Mouse (Mus musculus): ENCODE measurements around the gene Slc12a5. TPM values are rescaled to one million over a fixed set of nuclear protein-coding genes. Genes with fewer than 3 reads are reported as not detected.

The Slc12a5 gene
- polyA plus RNA-seq, 1 experiment from 2014 or later: 0.57 TPM

DNA sequence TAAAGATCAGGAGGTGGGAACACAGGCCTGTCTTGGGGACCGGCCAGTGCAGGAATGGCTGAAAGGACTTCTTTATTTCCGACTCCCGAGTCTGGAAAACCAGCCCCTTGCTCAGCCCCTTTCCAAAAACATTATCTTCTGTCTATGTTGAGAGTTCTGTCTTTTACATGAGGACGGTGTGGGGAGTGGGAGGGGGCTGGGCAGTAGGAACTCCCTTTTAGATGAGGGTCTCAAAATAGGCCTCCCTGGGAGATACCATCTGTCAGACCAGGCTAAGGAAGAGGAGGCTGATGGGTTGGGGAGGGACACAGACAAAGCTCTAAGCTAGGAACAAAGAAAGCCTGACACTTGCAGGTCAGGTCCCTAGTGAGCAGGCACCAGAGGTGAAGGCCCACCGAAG lies 88.4 kb downstream of the Slc12a5 start:
- DNase-seq (no peak), ATAC-seq (ENCODE audit: insufficient read depth) (no peak)
- H3K9ac ChIP-seq: no peak overlapping the region
- no peaks in the 10 kb centered on the region for H3K36me3 ChIP-seq (ENCODE audit: insufficient read depth)
- H3K4me1 ChIP-seq (ENCODE audit: insufficient read depth): no peaks in the 10 kb centered on the region
- no peak overlapping the region for H3K27ac ChIP-seq (ENCODE audit: low read depth)
- H3K4me2 ChIP-seq: no peak overlapping the region
- H3K27me3 ChIP-seq (ENCODE audit: insufficient read depth, low read length): no peaks in the 10 kb centered on the region
- TF ChIP-seq CTCF (IDR thresholded peaks at IDR 0.05; ENCODE audit: low read depth): no peak
- no peak overlapping the region for H3K4me3 ChIP-seq (ENCODE audit: low read depth, low read length)
- H3K9me3 ChIP-seq (ENCODE audit: low read depth, low read length): no peaks in the 10 kb centered on the region
- WGBS: 54% methylated on average over 5 of the region's 5 CpGs

Other genes starting within 250 kb of the Slc12a5 start
- not detected in 2 replicates for gene Spint5, start 245.5 kb upstream of the Slc12a5 start, polyA plus RNA-seq (2014; fragmentation: Nextera tagmentation; extraction: Ambion mirVana)
- 1.3 and 1.4 TPM in 2 replicates for gene Wfdc3, start 214.9 kb upstream of the Slc12a5 start, polyA plus RNA-seq (2014; fragmentation: Nextera tagmentation; extraction: Ambion mirVana)
- gene Dnttip1, start 214.8 kb upstream of the Slc12a5 start, polyA plus RNA-seq (2014; fragmentation: Nextera tagmentation; extraction: Ambion mirVana): 74.7 and 77.6 TPM in 2 replicates
- gene Ube2c, start 190.9 kb upstream of the Slc12a5 start, polyA plus RNA-seq (2014; fragmentation: Nextera tagmentation; extraction: Ambion mirVana): 586 and 619 TPM in 2 replicates
- gene Tnnc2, start 180.8 kb upstream of the Slc12a5 start, polyA plus RNA-seq (2014; fragmentation: Nextera tagmentation; extraction: Ambion mirVana): not detected in 2 replicates
- 19.1 and 21.3 TPM in 2 replicates for gene Snx21, start 175.0 kb upstream of the Slc12a5 start, polyA plus RNA-seq (2014; fragmentation: Nextera tagmentation; extraction: Ambion mirVana)
- 16.2 and 17.8 TPM in 2 replicates for gene Acot8, start 155.9 kb upstream of the Slc12a5 start, polyA plus RNA-seq (2014; fragmentation: Nextera tagmentation; extraction: Ambion mirVana)
- 6.7 and 7.0 TPM in 2 replicates for gene Zswim3, start 155.7 kb upstream of the Slc12a5 start, polyA plus RNA-seq (2014; fragmentation: Nextera tagmentation; extraction: Ambion mirVana)
- 20.8 and 21.1 TPM in 2 replicates for gene Zswim1, start 138.1 kb upstream of the Slc12a5 start, polyA plus RNA-seq (2014; fragmentation: Nextera tagmentation; extraction: Ambion mirVana)
- not detected in 2 replicates for gene Spata25, start 132.3 kb upstream of the Slc12a5 start, polyA plus RNA-seq (2014; fragmentation: Nextera tagmentation; extraction: Ambion mirVana)
- 114 and 125 TPM in 2 replicates for gene Ctsa, start 127.9 kb upstream of the Slc12a5 start, polyA plus RNA-seq (2014; fragmentation: Nextera tagmentation; extraction: Ambion mirVana)
- 6.3 and 6.6 TPM in 2 replicates for gene Neurl2, start 127.3 kb upstream of the Slc12a5 start, polyA plus RNA-seq (2014; fragmentation: Nextera tagmentation; extraction: Ambion mirVana)
- gene Pltp, start 103.1 kb upstream of the Slc12a5 start, polyA plus RNA-seq (2014; fragmentation: Nextera tagmentation; extraction: Ambion mirVana): 122 and 126 TPM in 2 replicates
- gene Pcif1, start 81.5 kb upstream of the Slc12a5 start, polyA plus RNA-seq (2014; fragmentation: Nextera tagmentation; extraction: Ambion mirVana): 76.9 and 83.0 TPM in 2 replicates
- 14.8 and 15.8 TPM in 2 replicates for gene Zfp335, start 49.0 kb upstream of the Slc12a5 start, polyA plus RNA-seq (2014; fragmentation: Nextera tagmentation; extraction: Ambion mirVana)
- 0.24 and 0.25 TPM in 2 replicates for gene Mmp9, start 20.0 kb upstream of the Slc12a5 start, polyA plus RNA-seq (2014; fragmentation: Nextera tagmentation; extraction: Ambion mirVana)
- 72.8 and 81.6 TPM in 2 replicates for gene Ncoa5, start 74.1 kb downstream of the Slc12a5 start, polyA plus RNA-seq (2014; fragmentation: Nextera tagmentation; extraction: Ambion mirVana)
- gene Cd40, start 94.8 kb downstream of the Slc12a5 start, polyA plus RNA-seq (2014; fragmentation: Nextera tagmentation; extraction: Ambion mirVana): 20.3 and 22.1 TPM in 2 replicates
- not detected in 2 replicates for gene 1700025C18Rik, start 129.9 kb downstream of the Slc12a5 start, polyA plus RNA-seq (2014; fragmentation: Nextera tagmentation; extraction: Ambion mirVana)

All from lung, embryonic 14.5 days (tissue).